Mouse (Mus musculus) ES-E14 (cell line): ENCODE data around the gene Isca1.

ENCODE experiments used
- CHD2 ChIP-seq: IDR thresholded peaks from 2 replicates; pipeline ENCODE4 v1.6.1; 2014; ENCODE audit warnings: mild to moderate bottlenecking, low read depth, low read length, inconsistent platforms
- HCFC1 ChIP-seq: IDR thresholded peaks from 2 replicates; pipeline ENCODE4 v1.6.1; 2012; ENCODE audit warnings: low read length, inconsistent platforms, borderline replicate concordance; ENCODE audit not compliant: insufficient read depth
- ZC3H11A ChIP-seq: IDR thresholded peaks from 2 replicates; pipeline ENCODE4 v1.6.1; 2012; ENCODE audit warnings: low read depth, mild to moderate bottlenecking, inconsistent platforms, low read length, borderline replicate concordance

- TF ChIP-seq HCFC1 (no peak), ZC3H11A (no peak), CHD2 (no peak)
Observed at GRCm38 (mm10) chr13:59746164-59746563, 23.4 kb downstream of the Isca1 start.
